Mouse (Mus musculus): ENCODE measurements at regions not wholly inside any gene's neighbourhood (a gene's known extent, or its start where the extent isn't known, plus 50 kb on each side); places are given as distances from the start of the nearest gene placed in this dataset.

DNA sequence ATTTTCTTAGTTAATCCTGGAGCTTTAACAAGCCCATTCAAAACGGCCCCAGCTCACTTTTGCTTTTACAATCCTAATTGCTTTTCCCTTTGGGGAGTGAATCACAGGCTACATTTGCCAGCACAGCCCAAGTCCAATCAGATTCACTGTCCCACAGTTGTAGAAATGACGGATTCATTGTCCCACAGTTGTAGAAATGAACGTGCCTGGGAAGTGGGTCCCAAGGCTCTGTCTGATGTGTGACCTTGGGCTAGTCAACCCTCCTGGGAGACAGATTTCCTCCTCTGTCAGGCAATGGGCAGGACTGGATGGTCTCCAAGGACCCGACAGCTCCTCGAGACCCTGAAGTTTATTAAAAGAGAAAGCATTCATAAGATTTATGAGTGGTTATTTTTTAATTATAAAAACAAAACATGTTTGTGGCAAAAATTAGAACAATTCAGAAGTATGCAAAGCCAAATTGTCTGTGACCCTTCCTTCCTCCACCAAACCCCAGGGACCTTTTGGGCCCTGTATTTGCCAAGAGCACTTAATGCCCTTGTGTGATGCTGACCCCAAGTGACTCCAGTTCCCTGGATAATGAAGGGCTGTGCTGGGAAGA, 93.1 kb downstream of the Fam43a start:
- H3K79me3 ChIP-seq (ENCODE audit: low read depth), result no peaks in the 10 kb centered on the region
- H3ac ChIP-seq (ENCODE audit: control insufficient read depth, insufficient read length, low read depth), result no peak overlapping the region
- no peak overlapping the region for H3K4me3 ChIP-seq (ENCODE audit: insufficient read depth, poor library complexity, severe bottlenecking)
- H3K36me3 ChIP-seq (ENCODE audit: control insufficient read depth, insufficient read depth), result no peaks in the 10 kb centered on the region
- peaks cover 10% of the 10 kb centered on the region for H3K27me3 ChIP-seq (ENCODE audit: control insufficient read depth, insufficient read depth, insufficient read length)
- no peaks in the 10 kb centered on the region for H3K79me2 ChIP-seq (ENCODE audit: control insufficient read depth, insufficient read depth)
- no peak for TF ChIP-seq USF1 (IDR thresholded peaks at IDR 0.05; ENCODE audit: low read depth)
- no peak for TF ChIP-seq CEBPB (IDR thresholded peaks at IDR 0.05; ENCODE audit: low read depth)
- TF ChIP-seq FOSL1 (IDR thresholded peaks at IDR 0.05; ENCODE audit: insufficient read depth, low read length, poor library complexity, severe bottlenecking), result no peak
- no peak for TF ChIP-seq MAX (IDR thresholded peaks at IDR 0.05)
- TF ChIP-seq CTCF (IDR thresholded peaks at IDR 0.05; ENCODE audit: control insufficient read depth, insufficient read depth, insufficient read length), result no peak
- no peak for TF ChIP-seq MYOG (IDR thresholded peaks at IDR 0.05; ENCODE audit: control insufficient read depth, extremely low read depth, insufficient read length)

- H3K79me3 ChIP-seq (ENCODE audit: low read depth), result no peaks in the 10 kb centered on the region
- H3K36me3 ChIP-seq (ENCODE audit: control insufficient read depth, insufficient read depth), result no peaks in the 10 kb centered on the region
- H3ac ChIP-seq (ENCODE audit: control insufficient read depth, insufficient read length, low read depth), result no peak overlapping the region
- no peaks in the 10 kb centered on the region for H3K79me2 ChIP-seq (ENCODE audit: control insufficient read depth, insufficient read depth)
- no peak overlapping the region for H3K4me3 ChIP-seq (ENCODE audit: insufficient read depth, poor library complexity, severe bottlenecking)
- H3K27me3 ChIP-seq (ENCODE audit: control insufficient read depth, insufficient read depth, insufficient read length), result peaks cover 10% of the 10 kb centered on the region
- TF ChIP-seq CEBPB (IDR thresholded peaks at IDR 0.05; ENCODE audit: low read depth), result no peak
- TF ChIP-seq MAX (IDR thresholded peaks at IDR 0.05), result no peak
- TF ChIP-seq MYOD1 (IDR thresholded peaks at IDR 0.05; ENCODE audit: control insufficient read depth, insufficient read length, low read depth), result no peak
- no peak for TF ChIP-seq MYOG (IDR thresholded peaks at IDR 0.05; ENCODE audit: control insufficient read depth, extremely low read depth, insufficient read length)
- no peak for TF ChIP-seq CTCF (IDR thresholded peaks at IDR 0.05; ENCODE audit: control insufficient read depth, insufficient read depth, insufficient read length)
- TF ChIP-seq USF1 (IDR thresholded peaks at IDR 0.05; ENCODE audit: low read depth), result no peak
- no peak for TF ChIP-seq FOSL1 (IDR thresholded peaks at IDR 0.05; ENCODE audit: insufficient read depth, low read length, poor library complexity, severe bottlenecking)
Observed at GRCm38 (mm10) chr16:30693206-30693605, 93.7 kb downstream of the Fam43a start.

GRCm38 (mm10) chr16:30693839-30694527, 94.5 kb downstream of the Fam43a start:
- Histone ChIP-seq H3K27me3 (ENCODE audit: control insufficient read depth, insufficient read depth, insufficient read length) (peaks cover 15% of the 10 kb centered on the region), H3K79me2 (ENCODE audit: control insufficient read depth, insufficient read depth) (no peaks in the 10 kb centered on the region), H3K36me3 (ENCODE audit: control insufficient read depth, insufficient read depth) (no peaks in the 10 kb centered on the region), H3ac (ENCODE audit: control insufficient read depth, insufficient read length, low read depth) (no peak overlapping the region), H3K4me3 (ENCODE audit: insufficient read depth, poor library complexity, severe bottlenecking) (no peak overlapping the region), H3K79me3 (ENCODE audit: low read depth) (no peaks in the 10 kb centered on the region)
- TF ChIP-seq CEBPB (IDR thresholded peaks at IDR 0.05; ENCODE audit: low read depth) (no peak), CTCF (IDR thresholded peaks at IDR 0.05; ENCODE audit: control insufficient read depth, insufficient read depth, insufficient read length) (no peak), FOSL1 (IDR thresholded peaks at IDR 0.05; ENCODE audit: insufficient read depth, low read length, poor library complexity, severe bottlenecking) (no peak), MYOG (IDR thresholded peaks at IDR 0.05; ENCODE audit: control insufficient read depth, extremely low read depth, insufficient read length) (no peak), MAX (IDR thresholded peaks at IDR 0.05) (no peak), USF1 (IDR thresholded peaks at IDR 0.05; ENCODE audit: low read depth) (no peak), MYOD1 (IDR thresholded peaks at IDR 0.05; ENCODE audit: control insufficient read depth, insufficient read length, low read depth) (no peak)

- Histone ChIP-seq H3K79me2 (ENCODE audit: control insufficient read depth, insufficient read depth) (no peaks in the 10 kb centered on the region), H3K79me3 (ENCODE audit: low read depth) (no peaks in the 10 kb centered on the region), H3K27me3 (ENCODE audit: control insufficient read depth, insufficient read depth, insufficient read length) (peaks cover 19% of the 10 kb centered on the region), H3ac (ENCODE audit: control insufficient read depth, insufficient read length, low read depth) (no peak overlapping the region), H3K4me3 (ENCODE audit: insufficient read depth, poor library complexity, severe bottlenecking) (no peak overlapping the region), H3K36me3 (ENCODE audit: control insufficient read depth, insufficient read depth) (no peaks in the 10 kb centered on the region)
- no peak for TF ChIP-seq CTCF (IDR thresholded peaks at IDR 0.05; ENCODE audit: control insufficient read depth, insufficient read depth, insufficient read length)
Observed at GRCm38 (mm10) chr16:30695691-30696090, 96.2 kb downstream of the Fam43a start.

- Histone ChIP-seq H3K36me3 (ENCODE audit: control insufficient read depth, insufficient read depth) (no peaks in the 10 kb centered on the region), H3K79me3 (ENCODE audit: low read depth) (no peaks in the 10 kb centered on the region), H3ac (ENCODE audit: control insufficient read depth, insufficient read length, low read depth) (no peak overlapping the region), H3K4me3 (ENCODE audit: insufficient read depth, poor library complexity, severe bottlenecking) (no peak overlapping the region), H3K27me3 (ENCODE audit: control insufficient read depth, insufficient read depth, insufficient read length) (peaks cover 21% of the 10 kb centered on the region), H3K79me2 (ENCODE audit: control insufficient read depth, insufficient read depth) (no peaks in the 10 kb centered on the region)
- TF ChIP-seq MYOG (IDR thresholded peaks at IDR 0.05; ENCODE audit: control insufficient read depth, extremely low read depth, insufficient read length) (no peak), MAX (IDR thresholded peaks at IDR 0.05) (no peak), USF1 (IDR thresholded peaks at IDR 0.05; ENCODE audit: low read depth) (no peak), MYOD1 (IDR thresholded peaks at IDR 0.05; ENCODE audit: control insufficient read depth, insufficient read length, low read depth) (no peak), FOSL1 (IDR thresholded peaks at IDR 0.05; ENCODE audit: insufficient read depth, low read length, poor library complexity, severe bottlenecking) (no peak), CTCF (IDR thresholded peaks at IDR 0.05; ENCODE audit: control insufficient read depth, insufficient read depth, insufficient read length) (no peak), CEBPB (IDR thresholded peaks at IDR 0.05; ENCODE audit: low read depth) (no peak)
Observed at GRCm38 (mm10) chr16:30697209-30697608, 97.7 kb downstream of the Fam43a start.

DNA sequence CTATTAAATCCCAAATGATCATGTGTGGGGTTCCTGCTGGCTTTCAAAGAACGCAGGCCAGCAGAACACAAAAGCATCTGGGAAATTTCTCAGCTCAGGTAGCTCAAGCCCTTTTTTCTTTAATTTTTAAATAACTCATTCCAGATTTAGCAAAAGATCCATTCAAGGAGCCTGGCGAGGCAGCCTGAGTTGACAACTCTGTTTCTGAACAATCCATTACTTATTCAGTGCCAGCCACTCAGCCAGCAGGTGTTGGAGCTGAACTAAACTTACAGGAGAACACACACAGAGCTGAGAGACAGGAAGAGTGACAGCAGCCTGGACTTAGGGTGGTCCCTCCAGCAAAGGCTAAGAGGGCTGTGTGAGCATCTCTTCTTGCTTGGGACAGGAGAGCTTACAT, 98.3 kb downstream of the Fam43a start:
- Histone ChIP-seq H3ac (ENCODE audit: control insufficient read depth, insufficient read length, low read depth) (no peak overlapping the region), H3K79me3 (ENCODE audit: low read depth) (no peaks in the 10 kb centered on the region), H3K27me3 (ENCODE audit: control insufficient read depth, insufficient read depth, insufficient read length) (peaks cover 21% of the 10 kb centered on the region), H3K79me2 (ENCODE audit: control insufficient read depth, insufficient read depth) (no peaks in the 10 kb centered on the region), H3K36me3 (ENCODE audit: control insufficient read depth, insufficient read depth) (no peaks in the 10 kb centered on the region), H3K4me3 (ENCODE audit: insufficient read depth, poor library complexity, severe bottlenecking) (no peak overlapping the region)
- no peak for TF ChIP-seq CTCF (IDR thresholded peaks at IDR 0.05; ENCODE audit: control insufficient read depth, insufficient read depth, insufficient read length)
- no peak for TF ChIP-seq CEBPB (IDR thresholded peaks at IDR 0.05; ENCODE audit: low read depth)

Measured in C2C12 (cell line).